Mouse (Mus musculus) limb, embryonic 13.5 days (tissue): Measurements from ENCODE around the gene Pkd1l2. TPM values are rescaled to one million over a fixed set of nuclear protein-coding genes. Genes with fewer than 3 reads are reported as not detected.

Source experiments
- ATAC-seq: fragments of 200-750 bp; cut with Nextera tagmentation; 2 replicates; pipeline ENCODE4 v1.8.0; 2017; ENCODE audit warnings: low read depth, moderate number of reproducible peaks, moderate TSS enrichment; ENCODE audit not compliant: low FRiP score
- H3K27ac ChIP-seq: fragments of 300-500 bp; sonication (generic); 2 replicates; pipeline ENCODE4 v1.5.1; 2015; ENCODE audit warnings: inconsistent platforms, mild to moderate bottlenecking, moderate library complexity
- H3K27me3 ChIP-seq: fragments of 300-500 bp; sonication (generic); 2 replicates; pipeline ENCODE4 v1.6.1; 2015; ENCODE audit warnings: mild to moderate bottlenecking, inconsistent platforms
- H3K36me3 ChIP-seq: fragments of 300-500 bp; sonication (generic); 2 replicates; pipeline ENCODE4 v1.6.1; 2015; ENCODE audit warnings: inconsistent platforms, mild to moderate bottlenecking, moderate library complexity
- H3K4me1 ChIP-seq: fragments of 300-500 bp; sonication (generic); 2 replicates; pipeline ENCODE4 v1.6.1; 2015; ENCODE audit warnings: inconsistent platforms
- H3K4me2 ChIP-seq: fragments of 300-500 bp; sonication (generic); replicated peaks from 2 replicates; pipeline ENCODE4 v1.6.1; 2015; ENCODE audit warnings: inconsistent platforms, mild to moderate bottlenecking, moderate library complexity
- H3K4me3 ChIP-seq: fragments of 300-500 bp; sonication (generic); 2 replicates; pipeline ENCODE4 v1.5.1; 2015; ENCODE audit warnings: moderate library complexity, mild to moderate bottlenecking, inconsistent platforms
- H3K9ac ChIP-seq: fragments of 300-500 bp; sonication (generic); 2 replicates; pipeline ENCODE4 v1.6.1; 2015; ENCODE audit warnings: mild to moderate bottlenecking, inconsistent platforms
- H3K9me3 ChIP-seq: fragments of 300-500 bp; sonication (generic); 2 replicates; pipeline ENCODE4 v1.6.1; 2016; ENCODE audit warnings: inconsistent platforms
- WGBS: fragments of 180-500 bp; shearing (Covaris S2); methylation state at CpG from one replicate; pipeline ENCODE4 v1.1.7; 2015; 5-methylcytosine and 5-hydroxymethylcytosine counted together
- polyA plus RNA-seq: library from polyadenylated mRNA; unstranded; fragments of >200 nt; fragmentation: Nextera tagmentation; extraction: Ambion mirVana; gene quantifications from 2 replicates; pipeline ENCODE4 v1.2.1, GENCODE M21; 2015

The Pkd1l2 gene
- polyA plus RNA-seq, 1 experiment from 2014 or later, result not detected

- peaks cover 36% of the 10 kb centered on the region for H3K36me3 ChIP-seq
- H3K4me1 ChIP-seq, result peaks cover 13% of the 10 kb centered on the region
- no peak overlapping the region for H3K4me3 ChIP-seq
- 95% methylated on average over 3 of the region's 3 CpGs for WGBS
- no peak overlapping the region for H3K27ac ChIP-seq
- no peak overlapping the region for H3K4me2 ChIP-seq
- ATAC-seq, result no peak
- H3K27me3 ChIP-seq, result no peaks in the 10 kb centered on the region
- no peaks in the 10 kb centered on the region for H3K9me3 ChIP-seq
- no peak overlapping the region for H3K9ac ChIP-seq
Measured at GRCm38 (mm10) chr8:116989842-116990241, 92.4 kb downstream of the Pkd1l2 start.

DNA sequence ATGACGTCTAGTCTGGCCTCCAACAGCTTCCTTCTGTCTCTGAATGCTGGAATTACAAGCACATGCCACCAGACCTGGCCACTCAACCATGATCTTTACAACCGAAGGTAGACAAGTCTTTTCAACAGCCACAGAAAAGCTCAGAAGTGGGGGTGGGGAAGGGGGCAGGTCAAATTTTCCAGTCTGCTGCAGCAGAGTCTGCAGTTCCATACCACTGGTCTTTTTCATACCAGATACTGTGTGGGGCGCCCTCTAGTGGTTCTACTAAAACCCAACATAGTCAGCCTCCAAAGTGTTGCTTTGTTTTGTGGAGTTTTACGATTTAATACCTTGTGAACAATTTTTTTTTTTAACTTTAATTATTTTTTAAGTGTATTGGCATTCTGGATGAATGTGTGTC is 102.1 kb downstream of the Pkd1l2 start:
- Histone ChIP-seq H3K9ac (no peak overlapping the region), H3K27ac (no peak overlapping the region), H3K4me2 (no peak overlapping the region), H3K9me3 (no peaks in the 10 kb centered on the region), H3K36me3 (peaks cover 29% of the 10 kb centered on the region), H3K4me3 (no peak overlapping the region), H3K27me3 (no peaks in the 10 kb centered on the region), H3K4me1 (peaks cover 17% of the 10 kb centered on the region)
- WGBS, result 20% methylated on average over 4 of the region's 4 CpGs
- ATAC-seq, result no peak

DNA sequence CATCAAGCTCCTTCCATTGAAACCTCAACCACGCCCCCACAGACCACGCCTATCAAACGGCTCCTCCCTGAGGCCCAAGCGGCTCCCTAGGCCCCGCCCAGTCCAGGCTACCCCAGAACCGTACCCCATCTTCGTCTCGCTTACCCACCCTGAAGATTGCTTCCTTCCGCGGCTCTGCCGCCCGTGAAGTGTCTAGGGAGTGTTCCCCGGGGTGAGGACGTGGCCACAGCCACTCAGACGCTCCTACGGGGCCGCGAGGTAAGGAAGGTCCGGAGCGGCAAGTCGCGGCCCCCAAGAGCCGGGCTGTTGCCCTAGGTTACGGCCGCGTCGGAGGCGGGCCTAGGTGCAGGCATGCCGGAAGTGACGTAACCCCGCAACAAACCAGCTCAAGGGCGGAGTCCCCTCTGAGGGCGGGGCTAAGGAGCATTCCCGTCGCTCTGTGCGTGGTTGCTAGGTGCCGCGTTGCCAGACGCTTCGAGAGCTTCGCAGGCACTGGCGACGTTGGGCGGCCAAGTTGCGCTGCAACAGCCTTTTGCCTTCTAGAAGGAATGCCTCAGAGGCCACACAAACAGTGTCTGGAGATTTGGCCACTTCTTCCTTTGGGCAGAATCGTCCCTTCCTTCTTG is 103.5 kb downstream of the Pkd1l2 start, which contains the start of gene 1700030J22Rik:
1700030J22Rik (minus strand) TSS at position 329 of the 626 bp plus-strand sequence.
- Histone ChIP-seq H3K27me3 (no peaks in the 10 kb centered on the region), H3K9me3 (no peaks in the 10 kb centered on the region), H3K4me2 (peak within 1 kb of the TSS; percentile 77), H3K27ac (no peak within 1 kb of the TSS), H3K36me3 (peaks cover 18% of the 10 kb centered on the region), H3K9ac (peak within 1 kb of the TSS; percentile 55), H3K4me1 (peaks cover 17% of the 10 kb centered on the region), H3K4me3 (peak within 1 kb of the TSS; percentile 71)
- peak; percentile 99 for ATAC-seq
- under 1% methylated on average over 46 of the region's 46 CpGs for WGBS

DNA sequence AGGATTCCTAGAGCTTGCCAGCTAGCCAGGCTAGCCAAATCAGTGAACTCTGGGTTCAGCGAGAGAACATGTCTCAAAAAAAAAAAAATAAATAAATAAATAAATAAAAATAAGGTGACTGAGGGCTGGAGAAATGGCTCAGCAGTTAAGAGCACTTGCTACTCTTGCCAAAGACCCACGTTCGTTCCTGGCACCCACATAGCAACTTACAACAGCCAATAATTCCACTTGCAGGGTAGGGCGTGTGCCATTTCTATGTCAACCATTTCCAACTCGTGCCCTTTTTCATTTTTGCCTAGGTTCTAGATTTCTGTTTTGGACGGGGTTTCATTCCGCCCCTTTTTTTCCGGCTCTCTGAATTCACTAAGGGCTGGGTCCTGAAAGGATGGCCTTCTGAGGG is 104.2 kb downstream of the Pkd1l2 start:
- Histone ChIP-seq H3K4me1 (peaks cover 17% of the 10 kb centered on the region), H3K9me3 (no peaks in the 10 kb centered on the region), H3K27me3 (no peaks in the 10 kb centered on the region), H3K36me3 (peaks cover 11% of the 10 kb centered on the region), H3K27ac (no peak overlapping the region), H3K9ac (peak overlapping the region; percentile 55; the same call in 1 of the 2 replicates), H3K4me3 (peak overlapping the region; percentile 71), H3K4me2 (peak overlapping the region; percentile 77)
- no peak; the same call in 1 of the 2 replicates for ATAC-seq
- 36% methylated on average over 8 of the region's 8 CpGs for WGBS

- no peak for ATAC-seq
- peak overlapping the region; percentile 7; the same call in 1 of the 2 replicates for H3K4me2 ChIP-seq
- no peaks in the 10 kb centered on the region for H3K9me3 ChIP-seq
- no peak overlapping the region for H3K4me3 ChIP-seq
- no peaks in the 10 kb centered on the region for H3K27me3 ChIP-seq
- H3K4me1 ChIP-seq, result peaks cover 17% of the 10 kb centered on the region
- H3K9ac ChIP-seq, result 0 out of 2 replicates have a peak overlapping the region, but pooled peaks have one; percentile 4
- H3K27ac ChIP-seq, result no peak overlapping the region
- no peaks in the 10 kb centered on the region for H3K36me3 ChIP-seq
- WGBS, result 55% methylated on average over 5 of the region's 5 CpGs
Measured at GRCm38 (mm10) chr8:116975606-116976005, 106.6 kb downstream of the Pkd1l2 start.

- no peak for ATAC-seq
- Histone ChIP-seq H3K27me3 (no peaks in the 10 kb centered on the region), H3K4me3 (no peak overlapping the region), H3K4me2 (peak overlapping the region; percentile 7; the same call in 1 of the 2 replicates), H3K4me1 (peaks cover 17% of the 10 kb centered on the region), H3K27ac (no peak overlapping the region), H3K9ac (0 out of 2 replicates have a peak overlapping the region, but pooled peaks have one; percentile 4), H3K9me3 (no peaks in the 10 kb centered on the region), H3K36me3 (no peaks in the 10 kb centered on the region)
- WGBS, result 30% methylated on average over 5 of the region's 5 CpGs
Measured at GRCm38 (mm10) chr8:116975066-116975465, 107.2 kb downstream of the Pkd1l2 start.

DNA sequence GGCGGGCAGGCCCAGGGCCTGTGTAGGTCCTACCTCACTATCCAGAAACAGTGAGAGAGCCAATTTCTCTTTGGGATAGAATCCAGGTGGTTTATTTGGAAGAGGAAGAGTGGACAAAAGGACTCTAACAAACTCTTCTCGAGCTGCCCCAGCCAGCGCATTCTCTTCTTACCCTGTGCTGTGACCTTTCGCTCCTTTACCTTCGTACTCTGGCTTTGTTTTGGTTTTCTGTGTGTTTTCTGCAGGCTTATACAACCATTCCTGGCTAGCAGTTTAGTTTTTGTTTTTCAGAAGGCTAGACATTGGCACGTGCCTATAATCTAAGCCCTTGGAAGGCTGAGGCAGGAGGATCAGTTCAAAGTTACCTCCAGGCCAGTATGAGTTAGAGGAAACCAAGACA is 112.7 kb downstream of the Pkd1l2 start:
- 87% methylated on average over 6 of the region's 6 CpGs for WGBS
- no peak for ATAC-seq
- no peaks in the 10 kb centered on the region for H3K27me3 ChIP-seq
- no peaks in the 10 kb centered on the region for H3K36me3 ChIP-seq
- no peak overlapping the region for H3K9ac ChIP-seq
- H3K4me1 ChIP-seq, result no peaks in the 10 kb centered on the region
- no peaks in the 10 kb centered on the region for H3K9me3 ChIP-seq
- no peak overlapping the region for H3K4me3 ChIP-seq
- no peak overlapping the region for H3K4me2 ChIP-seq
- H3K27ac ChIP-seq, result no peak overlapping the region

DNA sequence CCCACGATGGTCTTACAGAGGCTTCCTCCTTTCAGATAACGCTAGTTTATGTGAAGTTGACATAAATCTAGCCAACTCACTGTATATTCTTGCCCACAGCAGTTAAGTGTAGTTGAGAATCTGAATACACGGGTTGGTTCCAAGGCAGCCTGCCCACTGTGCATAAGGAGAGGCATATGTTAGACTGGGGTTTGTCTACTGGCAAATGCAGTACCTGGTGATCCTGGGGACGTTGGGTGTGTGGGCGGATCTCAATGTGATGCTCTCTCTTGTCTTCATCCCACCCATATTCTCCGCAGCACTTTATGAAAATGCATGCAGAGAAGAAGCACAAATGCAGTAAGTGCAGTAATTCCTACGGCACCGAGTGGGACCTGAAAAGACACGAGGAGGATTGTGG is 127.8 kb downstream of the Pkd1l2 start:
- ATAC-seq, result no peak
- no peak overlapping the region for H3K4me2 ChIP-seq
- H3K4me3 ChIP-seq, result no peak overlapping the region
- WGBS, result 96% methylated on average over 9 of the region's 9 CpGs
- H3K27me3 ChIP-seq, result no peaks in the 10 kb centered on the region
- no peak overlapping the region for H3K27ac ChIP-seq
- no peaks in the 10 kb centered on the region for H3K9me3 ChIP-seq
- peaks cover 7% of the 10 kb centered on the region for H3K4me1 ChIP-seq
- H3K9ac ChIP-seq, result no peak overlapping the region
- H3K36me3 ChIP-seq, result peaks cover 67% of the 10 kb centered on the region

- Histone ChIP-seq H3K27me3 (no peaks in the 10 kb centered on the region), H3K4me2 (no peak overlapping the region), H3K9ac (no peak overlapping the region), H3K9me3 (no peaks in the 10 kb centered on the region), H3K27ac (no peak overlapping the region), H3K4me3 (no peak overlapping the region), H3K4me1 (peaks cover 7% of the 10 kb centered on the region), H3K36me3 (peaks cover 50% of the 10 kb centered on the region)
- ATAC-seq, result no peak
- 85% methylated on average over 8 of the region's 8 CpGs for whole genome bisulfite sequencing
Measured at GRCm38 (mm10) chr8:116952428-116952827, 129.8 kb downstream of the Pkd1l2 start.

DNA sequence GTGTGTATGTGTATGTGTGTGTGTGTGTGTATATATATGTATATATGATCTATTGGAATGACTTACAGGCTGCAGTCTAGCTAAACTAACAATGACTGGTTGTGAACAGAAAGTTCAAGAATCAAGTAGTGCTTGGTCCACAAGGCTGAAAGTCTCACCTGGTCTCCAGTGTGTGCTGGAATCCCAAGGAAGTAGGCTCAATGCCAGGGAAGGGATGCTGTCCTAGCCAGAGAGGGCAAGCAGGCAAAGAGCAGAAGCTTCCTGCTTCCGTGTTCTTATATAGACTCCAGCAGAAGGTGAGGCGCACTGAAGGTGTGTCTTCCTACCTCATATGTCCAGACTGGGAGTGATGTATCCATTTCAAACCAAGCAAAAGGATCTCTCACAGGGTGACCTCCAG is 130.5 kb downstream of the Pkd1l2 start:
- no peaks in the 10 kb centered on the region for H3K9me3 ChIP-seq
- no peak overlapping the region for H3K4me3 ChIP-seq
- no peak overlapping the region for H3K27ac ChIP-seq
- ATAC-seq, result no peak
- H3K27me3 ChIP-seq, result no peaks in the 10 kb centered on the region
- WGBS, result 97% methylated on average over 2 of the region's 2 CpGs
- peaks cover 43% of the 10 kb centered on the region for H3K36me3 ChIP-seq
- H3K9ac ChIP-seq, result no peak overlapping the region
- H3K4me1 ChIP-seq, result peaks cover 7% of the 10 kb centered on the region
- no peak overlapping the region for H3K4me2 ChIP-seq

DNA sequence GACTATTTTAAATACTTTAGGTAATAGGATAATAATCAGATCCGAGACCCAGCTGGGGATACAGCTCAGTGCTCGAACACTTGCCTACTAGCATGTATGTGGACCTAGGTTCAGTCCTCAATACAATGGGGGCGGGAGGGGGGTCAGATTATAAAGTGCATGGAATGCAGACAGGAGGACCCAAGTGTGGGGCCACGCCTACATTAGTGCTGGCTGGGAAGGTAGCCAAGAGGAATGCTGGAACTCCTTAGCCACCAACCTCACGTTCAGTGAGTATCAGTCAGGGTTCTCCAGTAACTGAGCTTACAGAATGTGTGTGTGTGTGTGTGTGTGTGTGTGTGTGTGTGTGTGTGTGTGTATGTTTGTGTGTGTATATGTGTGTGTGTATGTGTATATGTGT is 130.9 kb downstream of the Pkd1l2 start:
- Histone ChIP-seq H3K4me3 (no peak overlapping the region), H3K9ac (no peak overlapping the region), H3K9me3 (no peaks in the 10 kb centered on the region), H3K36me3 (peaks cover 39% of the 10 kb centered on the region), H3K4me2 (no peak overlapping the region), H3K4me1 (peaks cover 7% of the 10 kb centered on the region), H3K27ac (no peak overlapping the region), H3K27me3 (no peaks in the 10 kb centered on the region)
- no peak; the same call in 1 of the 2 replicates for ATAC-seq
- 44% methylated on average over 5 of the region's 5 CpGs for WGBS

- H3K4me2 ChIP-seq, result no peak overlapping the region
- no peak overlapping the region for H3K4me3 ChIP-seq
- H3K27ac ChIP-seq, result no peak overlapping the region
- no peak for ATAC-seq
- no peaks in the 10 kb centered on the region for H3K9me3 ChIP-seq
- 93% methylated on average over 7 of the region's 7 CpGs for WGBS
- peaks cover 27% of the 10 kb centered on the region for H3K4me1 ChIP-seq
- no peaks in the 10 kb centered on the region for H3K27me3 ChIP-seq
- H3K36me3 ChIP-seq, result peaks cover 7% of the 10 kb centered on the region
- H3K9ac ChIP-seq, result no peak overlapping the region
Measured at GRCm38 (mm10) chr8:116947589-116947988, 134.7 kb downstream of the Pkd1l2 start.

GRCm38 (mm10) chr8:116946851-116947250 is 135.4 kb downstream of the Pkd1l2 start:
- Histone ChIP-seq H3K9me3 (no peaks in the 10 kb centered on the region), H3K27me3 (no peaks in the 10 kb centered on the region), H3K4me1 (peaks cover 25% of the 10 kb centered on the region), H3K9ac (no peak overlapping the region), H3K27ac (no peak overlapping the region), H3K36me3 (peaks cover 7% of the 10 kb centered on the region), H3K4me2 (no peak overlapping the region), H3K4me3 (no peak overlapping the region)
- WGBS, result 88% methylated on average over 6 of the region's 6 CpGs
- ATAC-seq, result no peak
